8 mouse cellular contexts compared by ENCODE assay signal in genomic region chr7:141099911-141100691, GRCm38 (mm10). TPM values are rescaled to one million over a fixed set of nuclear protein-coding genes. Genes with fewer than 3 reads are reported as not detected.
DNase-seq lines count a peak whose midpoint lies in the region; ATAC-seq and TF ChIP-seq lines count a peak whose summit lies in the region.

TSS of gene Sigirr (minus strand) at chr7:141100572.

- peak within 1 kb of the TSS; percentile 35 for H3K4me3 ChIP-seq in bone marrow macrophage, adult 2 months (ENCODE audit: insufficient read depth, low read length)
- peak within 1 kb of the TSS; percentile 53 for H3K4me3 ChIP-seq in heart, embryonic 15.5 days

- H3K4me2 ChIP-seq in heart, embryonic 15.5 days, result peak within 1 kb of the TSS; percentile 93

- peak; percentile 91 for DNase-seq in heart, adult 11 months
- DNase-seq in heart, postnatal 14 days, result no peak
- DNase-seq in kidney, postnatal 25 days, result peak; percentile 68 to 84
- peak; percentile 72 for DNase-seq in lung, postnatal 36 days
- peak; percentile 45 for DNase-seq in right cerebral cortex, postnatal 25 days
- no peak for DNase-seq in layer of hippocampus, adult 8-10 months (ENCODE audit: low spot score in 2 of 2)

- no peaks in the 10 kb centered on the region for H3K36me3 ChIP-seq in heart, embryonic 15.5 days

- TF ChIP-seq CTCF in bone marrow macrophage, adult 2 months (IDR thresholded peaks at IDR 0.05; ENCODE audit: low read depth, low read length), result no peak

- 1% methylated on average over 56 of the region's 56 CpGs for WGBS in heart, embryonic 15.5 days

- peak within 1 kb of the TSS; percentile 44 for H3K9ac ChIP-seq in heart, embryonic 15.5 days

- H3K27ac ChIP-seq in bone marrow macrophage, adult 2 months (ENCODE audit: insufficient read depth, low read depth, low read length), result no peak within 1 kb of the TSS
- no peak within 1 kb of the TSS for H3K27ac ChIP-seq in heart, embryonic 15.5 days

- peaks cover 36% of the 10 kb centered on the region for H3K27me3 ChIP-seq in heart, embryonic 15.5 days

- no peak; the same call in 1 of the 2 replicates for ATAC-seq in heart, embryonic 15.5 days (replicated peaks; ENCODE audit: insufficient number of reproducible peaks, insufficient read depth, low FRiP score, low read depth)

- intact Hi-C loops in heart, postnatal 14 days (cut with DNase I), result loop anchor here (2.0 to 10.0 kb wide), 2 partner anchors 17 to 265 kb away; partner anchors contain the start of gene Ano9

- no peaks in the 10 kb centered on the region for H3K9me3 ChIP-seq in heart, embryonic 15.5 days (replicated peaks)

- TF ChIP-seq POLR2A in bone marrow macrophage, adult 2 months (IDR thresholded peaks at IDR 0.05; ENCODE audit: borderline replicate concordance, low read depth, low read length), result no peak

- H3K4me1 ChIP-seq in bone marrow macrophage, adult 2 months (ENCODE audit: control insufficient read depth, insufficient read depth, low read length), result peaks cover 2% of the 10 kb centered on the region; the same call in 1 of the 2 replicates
- H3K4me1 ChIP-seq in heart, embryonic 15.5 days (replicated peaks), result peaks cover 9% of the 10 kb centered on the region

RNA-seq across cellular contexts. Expression of gene Sigirr, which starts in this region (rescaled TPM):
- 1 to 10 TPM; 8.0 to 8.1 TPM for total RNA-seq in heart, postnatal 14 days (2021)
- 1.6 and 3.9 TPM in 2 replicates for polyA plus RNA-seq in bone marrow macrophage, adult 2 months (2012; ENCODE audit: insufficient read depth, insufficient read length, missing spikeins)
- polyA plus RNA-seq in heart, embryonic 15.5 days (2015; fragmentation: Nextera tagmentation; extraction: Ambion mirVana), result 3.6 and 5.6 TPM in 2 replicates
- 1 to 10 TPM; 2.6 to 3.1 (median 2.9) TPM for total RNA-seq in layer of hippocampus, adult 8-10 months (2022)

Comparison
In these comparisons a context has a peak if more than half of its experiments do, and no peak if none do; other contexts are left out.
1. DNase-seq: peak in heart, adult 11 months (single experiment), kidney, postnatal 25 days (2 of 2), lung, postnatal 36 days (single experiment) and right cerebral cortex, postnatal 25 days (single experiment); none in heart, postnatal 14 days (0 of 2) and layer of hippocampus, adult 8-10 months (0 of 2).